Mouse (Mus musculus) small intestine, adult 2 months (tissue): ENCODE measurements at regions not wholly inside any gene's neighbourhood (a gene's known extent, or its start where the extent isn't known, plus 50 kb on each side); places are given as distances from the start of the nearest gene placed in this dataset.

Experiments
- CTCF ChIP-seq: fragments of 200-500 bp; IDR thresholded peaks from 2 replicates; pipeline ENCODE4 v1.5.1; 2012; ENCODE audit warnings: low read depth, mild to moderate bottlenecking, control low read depth, inconsistent platforms, low read length, moderate library complexity, mixed read lengths; ENCODE audit not compliant: insufficient replicate concordance, insufficient read length; ENCODE audit errors: extremely low read depth
- POLR2A ChIP-seq: fragments of 200-500 bp; IDR thresholded peaks from 2 replicates; pipeline ENCODE4 v1.6.1; 2012; ENCODE audit warnings: low read depth, mild to moderate bottlenecking, control low read depth, inconsistent platforms, low read length, moderate library complexity

GRCm38 (mm10) chr16:92975090-92975489 is 149.1 kb upstream of the Runx1 start:
- no peak for TF ChIP-seq CTCF
- no peak for TF ChIP-seq POLR2A
